Mouse (Mus musculus) E14TG2a.4 (cell line): Measurements from ENCODE around the gene Borcs6.

Experiments
- H3K27me3 ChIP-seq: 2 replicates; pipeline ENCODE4 v1.6.1; 2014; ENCODE audit warnings: low read length, control low read depth; ENCODE audit not compliant: insufficient read depth
- H3K36me3 ChIP-seq: 2 replicates; pipeline ENCODE4 v1.6.1; 2014; ENCODE audit warnings: low read length, control low read depth; ENCODE audit not compliant: insufficient read depth
- H3K4me1 ChIP-seq: replicated peaks from 2 replicates; pipeline ENCODE4 v1.6.1; 2014; ENCODE audit warnings: low read depth, low read length, control low read depth
- H3K4me3 ChIP-seq: replicated peaks from 2 replicates; pipeline ENCODE4 v1.5.1; 2014; ENCODE audit warnings: mild to moderate bottlenecking, low read length
- H3K9me3 ChIP-seq: 2 replicates; pipeline ENCODE4 v1.6.1; 2014; ENCODE audit warnings: low read length, control low read depth
- CTCF ChIP-seq: conservative IDR thresholded peaks from 2 replicates; pipeline ENCODE4 v1.5.1; 2014; ENCODE audit warnings: low read length
- NANOG ChIP-seq: IDR thresholded peaks from 2 replicates; pipeline ENCODE4 v1.6.1; 2014; ENCODE audit warnings: borderline replicate concordance, low read length, mixed read lengths
- POU5F1 ChIP-seq: IDR thresholded peaks from 2 replicates; pipeline ENCODE4 v1.6.1; 2014; ENCODE audit warnings: low read length, borderline replicate concordance

Borcs6 gene

DNA sequence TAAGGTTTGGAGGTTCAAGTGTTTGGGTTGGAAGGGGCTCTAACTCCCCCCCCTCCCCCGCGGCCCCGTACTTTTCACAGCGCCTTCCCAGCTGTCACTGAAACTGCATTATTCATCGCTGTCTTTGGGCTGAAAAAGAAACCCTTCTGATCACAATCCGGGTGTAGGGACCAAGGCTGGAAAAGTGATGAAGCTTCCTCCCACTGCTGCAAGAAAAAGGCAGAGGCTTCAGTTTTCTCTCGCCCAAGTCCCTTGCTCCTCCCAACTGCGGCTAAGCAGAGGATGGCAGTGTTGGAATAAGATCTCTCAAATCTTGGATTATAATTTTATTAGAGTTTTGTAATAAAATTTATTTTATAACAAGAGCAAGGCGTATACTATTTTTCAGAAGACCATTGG lies 13.1 kb downstream of the Borcs6 start:
- H3K4me3 ChIP-seq = peak overlapping the region; percentile 62
- H3K9me3 ChIP-seq = no peaks in the 10 kb centered on the region
- no peaks in the 10 kb centered on the region for H3K27me3 ChIP-seq
- no peak for TF ChIP-seq NANOG
- no peaks in the 10 kb centered on the region for H3K36me3 ChIP-seq
- peaks cover 65% of the 10 kb centered on the region for H3K4me1 ChIP-seq

DNA sequence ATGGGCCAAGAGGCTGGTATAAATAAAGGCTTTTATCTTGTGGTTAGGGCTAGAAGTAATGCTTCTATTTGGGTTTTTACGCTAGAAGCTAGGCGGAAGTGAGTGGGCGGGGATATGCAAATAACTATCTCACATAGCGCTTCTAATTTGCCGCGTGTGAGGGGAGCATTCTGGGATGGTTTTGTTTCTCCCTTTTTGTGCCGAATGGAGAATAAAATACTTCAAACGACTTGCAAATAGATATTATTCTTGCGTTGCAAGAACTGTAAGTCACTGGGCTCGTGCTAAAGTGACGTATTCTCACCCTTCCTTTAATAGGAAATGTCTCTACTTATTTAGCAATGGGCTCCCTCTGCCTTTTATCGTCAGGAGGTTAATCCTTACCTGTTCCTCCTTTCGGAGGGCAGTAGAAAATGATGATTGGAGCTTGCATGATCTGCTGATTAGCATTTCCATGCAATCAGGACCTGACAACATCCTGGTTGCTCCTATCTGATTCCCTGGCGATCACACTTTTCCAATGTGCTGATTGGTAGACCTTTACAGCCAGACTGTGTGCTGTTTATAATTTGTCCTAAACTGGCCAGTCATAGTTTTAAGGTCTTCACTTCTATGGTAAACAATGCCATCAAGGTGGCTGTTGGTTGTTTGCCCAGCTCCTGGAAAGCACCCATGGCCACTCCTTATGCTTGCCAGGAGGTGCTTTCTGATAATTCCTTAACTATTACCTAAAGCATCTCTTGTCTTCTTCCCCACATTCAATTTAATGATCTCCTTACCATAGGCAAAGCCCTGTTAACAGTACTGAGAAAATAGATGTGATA lies 13.8 kb downstream of the Borcs6 start:
- Histone ChIP-seq H3K27me3 (no peaks in the 10 kb centered on the region), H3K9me3 (no peaks in the 10 kb centered on the region), H3K36me3 (no peaks in the 10 kb centered on the region), H3K4me3 (peak overlapping the region; percentile 62), H3K4me1 (peaks cover 69% of the 10 kb centered on the region)
- peak; percentile 82 for TF ChIP-seq POU5F1
- TF ChIP-seq NANOG = no peak

DNA sequence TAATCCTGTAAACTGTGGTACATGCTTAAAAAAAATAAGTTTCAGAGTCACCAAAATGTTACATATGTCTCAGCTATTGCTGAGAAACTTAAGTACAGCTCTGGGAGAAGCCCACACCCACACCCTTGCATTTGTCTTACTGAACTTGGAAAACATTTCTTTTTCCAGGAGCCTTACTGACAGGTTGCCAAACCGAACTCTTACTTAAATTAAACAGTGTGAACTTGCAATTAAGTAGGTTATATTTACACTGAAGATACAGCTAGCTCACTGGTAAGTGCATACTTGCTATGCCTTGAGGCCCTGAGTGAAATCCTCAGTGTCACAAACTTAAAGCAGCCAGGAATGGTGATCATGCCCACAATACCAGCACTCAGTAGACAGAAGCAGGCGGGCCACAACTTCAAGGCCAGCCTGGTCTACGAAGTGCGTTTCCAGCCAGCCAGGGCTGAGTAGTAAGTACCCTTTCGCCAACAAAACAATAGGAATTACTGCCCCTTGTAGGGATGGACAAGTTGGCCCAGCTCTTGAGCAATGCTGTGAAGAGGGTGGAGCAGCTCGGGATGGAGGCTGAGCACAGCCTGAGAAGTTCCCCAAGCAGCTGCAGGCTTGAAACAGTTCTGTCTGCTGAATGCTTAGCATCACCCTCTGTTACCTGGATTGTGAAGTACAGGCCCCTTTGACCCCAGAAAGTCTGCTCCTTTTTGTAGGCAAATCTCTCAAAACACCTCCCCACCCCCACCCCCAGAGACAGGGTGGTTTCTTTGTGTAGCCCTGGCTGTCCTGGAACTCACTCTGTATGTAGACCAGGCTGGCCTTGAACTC lies 14.6 kb downstream of the Borcs6 start:
- H3K9me3 ChIP-seq = no peaks in the 10 kb centered on the region
- TF ChIP-seq CTCF (no peak), POU5F1 (no peak), NANOG (no peak)
- H3K27me3 ChIP-seq = no peaks in the 10 kb centered on the region
- 0 out of 2 replicates have a peak overlapping the region, but pooled peaks have one; percentile 21 for H3K4me3 ChIP-seq
- H3K4me1 ChIP-seq = peaks cover 78% of the 10 kb centered on the region
- H3K36me3 ChIP-seq = no peaks in the 10 kb centered on the region

DNA sequence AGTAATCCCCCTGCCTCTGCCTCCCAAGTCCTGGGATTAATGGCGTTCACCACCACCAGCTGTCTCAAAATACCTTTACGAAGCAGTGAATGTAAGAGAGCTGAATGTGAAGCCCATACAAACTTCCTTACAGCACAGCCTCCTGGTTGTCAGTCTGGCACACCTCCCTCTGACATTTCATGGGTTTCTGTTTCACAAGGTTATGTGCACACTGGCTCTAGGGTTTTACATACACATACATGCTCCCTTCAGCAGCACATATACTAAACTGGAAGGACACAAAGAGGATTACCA lies 15.2 kb downstream of the Borcs6 start:
- no peaks in the 10 kb centered on the region for H3K27me3 ChIP-seq
- TF ChIP-seq POU5F1 = no peak
- TF ChIP-seq CTCF = no peak
- no peak for TF ChIP-seq NANOG

DNA sequence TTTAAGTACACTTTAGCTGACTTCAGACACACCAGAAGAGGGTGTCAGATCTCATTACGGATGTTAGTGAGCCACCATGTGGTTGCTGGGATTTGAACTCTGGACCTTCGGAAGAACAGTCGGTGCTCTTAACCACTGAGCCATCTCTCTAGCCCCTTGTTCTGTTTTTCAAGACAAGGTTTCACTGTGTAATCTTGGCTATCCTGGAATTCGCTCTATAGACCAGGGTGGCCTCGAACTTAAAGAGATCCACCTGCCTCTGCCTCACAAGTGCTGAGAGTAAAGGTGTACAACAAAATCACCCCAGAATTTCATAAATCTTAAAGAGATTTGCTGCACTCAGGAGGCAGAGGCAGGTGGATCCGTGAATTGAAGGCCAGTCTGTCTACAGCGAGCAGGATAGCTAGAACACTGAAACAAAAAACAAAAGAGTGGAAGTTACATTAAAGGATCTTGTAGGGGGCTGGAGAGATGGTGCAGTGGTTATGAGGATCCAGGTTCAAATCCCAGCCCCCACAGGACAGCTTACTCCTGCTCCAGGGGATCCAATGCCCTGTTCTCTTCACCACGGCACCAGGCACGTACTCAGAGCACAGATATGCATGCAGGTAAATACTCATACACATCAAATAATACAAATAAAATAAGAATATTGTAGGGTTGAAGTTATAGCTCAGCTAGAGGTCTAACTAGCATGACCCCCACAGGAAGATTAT lies 16.4 kb downstream of the Borcs6 start:
- Histone ChIP-seq H3K9me3 (no peaks in the 10 kb centered on the region), H3K4me1 (peaks cover 70% of the 10 kb centered on the region), H3K27me3 (no peaks in the 10 kb centered on the region), H3K4me3 (peak overlapping the region; percentile 3; the same call in 1 of the 2 replicates), H3K36me3 (no peaks in the 10 kb centered on the region)
- TF ChIP-seq POU5F1 = no peak

More for the DNA sequence above, 15.2 kb downstream of the Borcs6 start:
- H3K4me1 ChIP-seq = peaks cover 77% of the 10 kb centered on the region
- H3K36me3 ChIP-seq = no peaks in the 10 kb centered on the region
- no peaks in the 10 kb centered on the region for H3K9me3 ChIP-seq
- H3K4me3 ChIP-seq = 0 out of 2 replicates have a peak overlapping the region, but pooled peaks have one; percentile 2

DNA sequence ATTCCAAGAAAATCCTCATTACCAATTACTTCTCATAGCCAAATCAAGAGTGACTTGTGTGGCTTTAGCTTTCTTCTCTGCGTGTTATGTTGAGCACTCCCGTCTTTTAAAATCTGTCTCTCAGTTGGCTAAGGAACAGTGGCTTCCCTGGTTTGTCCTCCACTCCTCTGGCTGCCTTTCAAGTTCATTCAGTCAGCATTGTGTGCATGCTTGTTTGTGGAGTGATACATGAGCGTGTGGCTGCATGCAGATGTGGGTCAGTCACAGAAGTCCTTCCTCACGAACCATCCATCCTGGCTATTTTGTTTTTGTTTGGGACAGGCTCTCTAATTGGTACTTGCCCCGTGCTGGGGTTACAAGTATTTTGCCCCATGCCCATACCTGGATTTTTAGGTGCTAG lies 17.1 kb downstream of the Borcs6 start:
- no peaks in the 10 kb centered on the region for H3K9me3 ChIP-seq
- no peak overlapping the region; the same call in 1 of the 2 replicates for H3K4me3 ChIP-seq
- peaks cover 67% of the 10 kb centered on the region for H3K4me1 ChIP-seq
- no peaks in the 10 kb centered on the region for H3K27me3 ChIP-seq
- TF ChIP-seq NANOG = no peak
- no peak for TF ChIP-seq CTCF
- TF ChIP-seq POU5F1 = no peak
- no peaks in the 10 kb centered on the region for H3K36me3 ChIP-seq

DNA sequence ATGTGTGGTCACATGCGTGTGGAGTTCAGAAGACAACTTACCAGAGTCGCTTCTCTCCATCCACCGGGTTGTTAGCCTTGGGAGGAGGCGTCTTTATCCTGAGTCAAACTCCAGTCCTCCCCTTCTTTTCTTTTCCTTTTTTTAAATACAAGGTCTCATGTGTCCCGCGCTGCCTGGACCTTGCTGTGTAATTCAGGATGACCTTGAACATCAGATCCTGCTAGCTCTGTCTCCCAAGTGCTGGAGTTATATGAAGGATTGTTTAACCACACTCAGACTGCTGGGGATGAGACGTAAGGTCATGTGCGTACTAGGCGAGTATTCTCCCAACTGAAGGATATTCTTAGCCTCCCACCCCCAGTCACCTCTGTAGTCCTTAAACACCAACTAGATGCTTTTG lies 17.8 kb downstream of the Borcs6 start:
- TF ChIP-seq CTCF (no peak), NANOG (no peak)
- Histone ChIP-seq H3K9me3 (no peaks in the 10 kb centered on the region), H3K4me3 (no peak overlapping the region), H3K27me3 (no peaks in the 10 kb centered on the region), H3K36me3 (no peaks in the 10 kb centered on the region), H3K4me1 (peaks cover 60% of the 10 kb centered on the region)

DNA sequence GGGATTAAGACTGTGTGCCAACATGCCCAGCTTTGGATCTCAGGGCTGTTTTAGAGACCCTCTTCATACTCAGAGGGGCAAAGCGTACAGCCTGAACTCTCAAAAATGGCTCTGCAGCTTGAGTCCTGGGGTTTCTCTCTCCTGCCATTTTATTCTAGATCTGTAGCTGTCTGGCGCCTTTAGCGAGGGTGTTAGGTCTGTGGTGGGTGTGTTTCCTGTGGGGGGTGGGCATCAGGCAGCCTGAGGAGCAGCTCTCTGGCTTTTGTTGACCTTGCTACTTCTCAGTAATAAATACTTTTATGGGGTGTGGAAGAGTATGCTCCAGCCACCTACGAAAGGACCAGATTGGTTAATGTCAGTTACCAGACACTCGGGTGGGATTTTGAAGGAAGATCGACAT lies 18.5 kb downstream of the Borcs6 start:
- Histone ChIP-seq H3K36me3 (no peaks in the 10 kb centered on the region), H3K4me3 (no peak overlapping the region), H3K4me1 (peaks cover 53% of the 10 kb centered on the region), H3K27me3 (no peaks in the 10 kb centered on the region), H3K9me3 (no peaks in the 10 kb centered on the region)
- TF ChIP-seq NANOG = no peak
- TF ChIP-seq CTCF = no peak
- no peak for TF ChIP-seq POU5F1
